Mouse (Mus musculus) hindlimb bud, embryonic 11.5 days (tissue): ENCODE measurements at regions not wholly inside any gene's neighbourhood (a gene's known extent, or its start where the extent isn't known, plus 50 kb on each side); places are given as distances from the start of the nearest gene placed in this dataset.
A peak's percentile ranks its signal among the peaks of the same experiment; 100 is the strongest.

ENCODE experiments used
- DNase-seq: peaks from one replicate; pipeline ENCODE4 v3.0.0-alpha.2; 2012; ENCODE audit warnings: low read depth, low spot score; ENCODE audit errors: extremely low spot score

DNA sequence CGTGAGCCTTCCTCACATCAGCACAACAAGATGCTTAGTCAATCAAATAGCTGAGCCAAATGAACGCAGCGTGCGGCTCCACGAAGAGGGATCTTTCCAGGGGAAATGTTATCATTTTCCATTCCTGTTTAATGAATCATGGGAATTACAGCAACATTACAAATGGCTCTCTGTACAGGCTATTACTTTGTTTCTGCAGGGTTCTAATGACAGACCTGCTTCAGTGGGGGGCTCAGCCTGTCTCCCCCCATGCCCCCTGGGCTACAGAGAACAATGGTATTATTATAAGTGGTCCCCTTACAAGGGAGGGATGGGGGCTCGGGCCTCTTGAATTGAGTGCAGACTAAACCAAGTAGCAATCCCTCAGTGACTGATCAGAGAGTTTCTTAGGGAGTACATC lies 144.3 kb upstream of the Csf3r start:
- no peak for DNase-seq

DNA sequence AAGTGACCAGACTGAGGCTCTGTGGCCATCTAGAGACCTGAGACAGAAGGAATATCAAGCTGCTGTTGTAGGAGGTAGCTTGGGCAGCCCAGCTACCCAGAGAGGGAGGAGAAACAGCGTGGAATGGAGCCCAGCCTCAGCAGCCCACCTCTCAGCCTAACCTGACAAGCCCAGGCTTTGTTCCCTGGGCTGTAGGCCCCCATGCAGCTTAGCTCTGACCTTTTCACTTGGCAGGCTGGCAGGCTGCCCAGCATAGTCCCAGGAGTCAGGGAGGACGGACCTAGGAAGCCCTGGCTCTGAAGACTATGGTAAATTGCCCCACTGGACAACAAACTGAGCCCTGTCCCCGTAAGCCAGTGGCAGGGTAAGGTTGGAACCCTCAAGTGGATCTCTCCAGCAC lies 141.8 kb upstream of the Csf3r start:
- DNase-seq: no peak

DNA sequence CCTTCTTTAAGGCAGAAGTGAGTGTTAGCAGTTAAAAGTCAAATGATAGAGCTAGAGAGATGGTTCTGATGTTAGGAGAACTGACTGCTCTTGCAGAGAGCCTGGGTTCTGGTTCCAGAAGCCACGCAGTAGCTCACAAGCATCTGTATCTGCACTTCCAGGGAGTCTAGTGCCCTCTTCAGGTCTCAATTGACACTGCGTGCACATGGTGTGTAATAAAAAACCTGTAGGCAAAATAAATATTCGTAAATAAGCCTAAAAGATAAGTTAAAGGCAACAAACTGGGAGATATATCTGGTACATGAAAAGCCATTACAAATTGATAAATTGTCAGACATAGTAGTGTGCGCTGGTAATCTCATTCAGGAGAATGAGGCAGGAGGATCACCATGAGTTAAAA lies 133.8 kb upstream of the Csf3r start:
- no peak for DNase-seq

DNA sequence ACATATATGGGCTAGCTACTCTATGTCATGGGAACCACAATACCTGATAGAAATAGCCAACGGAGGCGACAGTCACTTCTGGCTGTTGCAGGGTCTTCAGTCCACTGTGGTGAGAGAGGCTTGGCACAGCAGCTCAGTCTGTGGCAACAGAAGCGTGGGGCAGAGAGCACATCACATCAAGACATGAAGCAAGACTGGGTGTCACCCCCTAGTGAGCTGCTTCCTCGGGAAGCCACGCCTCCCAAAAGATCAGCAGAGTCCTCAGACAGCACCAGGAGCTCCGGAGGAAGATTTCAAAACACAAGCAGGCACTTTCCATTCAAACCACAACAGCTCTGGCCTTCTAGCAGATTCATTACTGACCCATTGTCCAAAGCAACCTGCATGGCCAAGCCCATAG lies 131.2 kb upstream of the Csf3r start:
- DNase-seq: no peak

DNA sequence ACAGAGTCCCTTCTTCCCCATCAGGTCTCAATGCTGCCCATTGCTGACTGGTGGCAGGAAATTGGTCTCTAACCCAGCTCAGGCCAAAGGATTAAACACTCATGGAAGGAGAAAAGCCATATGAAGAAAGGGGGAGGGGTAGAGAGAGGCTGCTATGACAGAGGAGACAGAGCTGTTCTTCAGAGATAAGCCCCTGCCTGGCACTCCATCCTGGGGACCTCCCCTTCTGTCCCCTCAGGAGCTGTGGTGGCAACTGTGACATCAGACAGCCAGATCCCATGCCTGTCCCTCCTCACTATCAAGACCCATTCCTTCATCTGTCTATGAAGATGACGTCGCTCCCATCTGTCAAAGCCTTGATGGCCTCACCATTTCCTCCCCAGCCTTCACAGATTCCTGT lies 126.6 kb upstream of the Csf3r start:
- no peak for DNase-seq

DNA sequence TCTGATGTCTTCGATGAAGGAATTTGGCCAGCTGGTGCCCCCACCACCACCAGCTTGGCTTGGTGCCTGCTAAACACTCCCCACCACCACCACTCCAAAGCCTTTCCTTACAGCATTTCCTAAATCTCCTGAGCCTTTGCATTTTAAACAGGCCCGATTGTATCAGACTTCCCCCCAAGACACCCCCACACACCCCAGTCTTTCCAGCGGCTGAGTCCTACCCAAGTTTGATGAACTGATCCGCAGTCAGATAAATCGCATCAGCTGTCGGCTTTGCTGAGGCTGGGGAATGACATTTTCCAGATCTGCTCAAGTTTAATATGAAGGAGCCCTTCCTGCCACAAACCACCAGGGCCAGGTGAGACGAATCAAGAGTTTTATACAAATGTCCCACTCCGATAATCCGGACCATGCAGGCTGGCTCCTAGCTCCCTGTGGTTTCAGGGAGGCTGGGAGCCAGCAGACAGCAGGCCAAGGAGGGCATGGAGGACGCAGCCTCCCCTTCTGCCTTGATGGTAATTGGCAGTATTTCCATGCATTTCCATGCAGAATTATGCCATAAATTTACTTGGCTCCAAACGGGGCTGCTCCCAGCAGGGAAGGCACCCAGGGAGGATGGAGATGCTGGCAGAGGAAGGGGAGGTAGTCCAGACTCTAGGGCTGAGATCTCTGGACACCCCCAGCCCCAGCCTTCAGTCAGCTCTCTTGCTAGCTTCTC lies 125.6 kb upstream of the Csf3r start:
- no peak for DNase-seq

DNA sequence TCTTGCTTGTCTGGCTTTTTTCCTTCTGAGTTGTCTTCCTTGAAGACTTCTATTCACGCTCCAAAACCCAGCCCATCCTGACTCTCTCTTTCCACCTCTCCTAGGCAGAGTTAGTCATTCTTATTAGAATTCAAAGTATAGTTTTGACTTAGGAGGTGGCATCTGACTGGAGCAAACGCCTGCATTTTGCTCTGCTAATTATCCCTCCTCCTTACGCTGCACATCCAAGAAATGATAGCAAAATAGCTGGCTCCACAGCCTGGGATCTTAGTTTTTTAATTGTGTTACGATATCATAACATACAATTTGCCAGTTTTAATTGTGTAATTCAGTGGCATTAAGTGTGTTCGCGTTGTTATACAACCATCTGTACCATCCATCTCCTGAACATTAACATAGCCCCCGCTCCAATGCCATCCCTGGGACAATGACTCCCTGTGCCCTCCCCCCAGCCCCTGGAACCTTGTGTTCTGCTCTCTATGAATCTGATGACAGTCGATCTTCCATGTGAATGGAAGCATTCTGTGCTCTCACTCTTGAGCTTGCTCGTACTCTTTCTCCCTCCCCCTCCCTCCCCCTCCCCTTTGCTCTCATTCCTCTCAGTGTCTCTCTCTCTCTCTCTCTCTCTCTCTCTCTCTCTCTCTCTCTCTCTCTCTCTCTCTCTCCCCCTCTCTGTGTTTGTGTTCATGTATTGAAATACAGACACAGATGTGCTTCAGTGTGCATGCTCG lies 122.6 kb upstream of the Csf3r start:
- DNase-seq: no peak

DNA sequence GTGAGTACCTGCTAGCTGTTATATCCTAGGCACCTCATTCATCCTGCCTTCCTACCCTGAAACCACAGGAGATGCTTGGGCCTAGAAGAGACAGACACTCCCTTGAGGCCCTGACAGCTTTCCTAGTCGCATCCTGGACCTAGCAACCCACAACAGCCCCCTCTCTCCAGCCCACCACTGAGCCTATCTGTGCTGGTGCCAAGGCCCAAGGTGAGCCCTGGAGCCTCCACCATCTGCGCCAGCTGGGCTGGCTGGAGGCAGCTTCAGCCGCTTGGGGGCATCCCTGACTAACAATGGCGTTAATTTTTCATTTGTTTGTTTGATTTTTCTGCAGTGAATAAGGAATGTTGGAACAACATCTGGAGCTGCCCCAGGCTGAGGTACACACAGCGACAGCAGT lies 118.1 kb upstream of the Csf3r start:
- DNase-seq: no peak

DNA sequence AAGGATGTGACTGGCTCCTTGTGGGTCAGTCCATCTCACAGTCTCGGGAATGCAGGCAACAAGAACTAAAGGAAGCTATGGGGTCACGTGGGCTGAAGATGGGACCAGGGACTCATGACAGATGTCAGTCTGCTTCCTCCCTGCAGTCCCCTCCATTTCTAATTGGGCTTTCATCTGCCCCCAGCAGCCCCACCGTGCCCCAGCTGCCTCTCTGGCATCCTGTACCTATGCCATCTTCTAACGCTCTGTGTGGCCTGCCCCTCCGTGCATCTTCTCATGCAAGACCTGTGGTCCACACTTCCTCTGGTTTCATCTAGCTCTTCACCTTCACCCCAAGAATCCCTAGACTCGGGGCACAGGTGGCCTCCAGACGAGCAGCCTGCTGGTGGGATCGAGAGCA lies 115.4 kb upstream of the Csf3r start:
- DNase-seq: no peak

DNA sequence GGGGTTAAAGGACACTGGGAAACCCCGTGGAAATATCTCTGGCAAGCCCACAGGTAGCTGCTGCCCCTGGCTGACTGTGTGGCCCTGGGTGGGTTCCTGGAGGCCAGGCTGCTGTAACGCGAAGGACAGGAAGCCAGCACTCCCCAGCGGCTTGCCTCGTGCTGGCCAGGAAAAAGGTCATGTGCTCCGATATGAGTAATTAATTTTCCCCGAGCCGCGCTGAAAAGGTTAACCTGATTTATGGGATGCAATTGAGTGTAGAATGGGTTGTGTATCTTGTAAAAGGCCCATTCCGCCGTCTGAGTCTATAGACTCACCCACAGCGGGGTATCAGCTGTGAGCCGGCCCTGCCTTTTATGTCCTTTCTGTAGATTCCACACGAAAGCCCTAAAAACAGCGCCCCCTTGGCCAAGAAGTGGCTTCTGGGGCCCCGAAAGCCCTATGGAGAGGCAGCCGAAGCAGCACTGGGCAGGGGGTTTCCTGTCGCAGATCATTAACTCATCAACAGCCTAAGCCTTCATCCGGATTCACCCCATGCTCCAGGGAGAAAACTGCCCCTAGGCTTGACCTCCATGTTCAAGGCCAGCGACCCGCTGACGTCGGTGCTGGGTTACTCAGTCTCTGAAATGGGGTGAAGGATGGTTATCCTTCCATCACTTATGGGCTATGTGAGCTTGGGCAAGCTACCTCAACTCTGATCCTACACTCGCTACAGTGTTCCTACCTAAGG lies 112.6 kb upstream of the Csf3r start:
- no peak for DNase-seq

DNA sequence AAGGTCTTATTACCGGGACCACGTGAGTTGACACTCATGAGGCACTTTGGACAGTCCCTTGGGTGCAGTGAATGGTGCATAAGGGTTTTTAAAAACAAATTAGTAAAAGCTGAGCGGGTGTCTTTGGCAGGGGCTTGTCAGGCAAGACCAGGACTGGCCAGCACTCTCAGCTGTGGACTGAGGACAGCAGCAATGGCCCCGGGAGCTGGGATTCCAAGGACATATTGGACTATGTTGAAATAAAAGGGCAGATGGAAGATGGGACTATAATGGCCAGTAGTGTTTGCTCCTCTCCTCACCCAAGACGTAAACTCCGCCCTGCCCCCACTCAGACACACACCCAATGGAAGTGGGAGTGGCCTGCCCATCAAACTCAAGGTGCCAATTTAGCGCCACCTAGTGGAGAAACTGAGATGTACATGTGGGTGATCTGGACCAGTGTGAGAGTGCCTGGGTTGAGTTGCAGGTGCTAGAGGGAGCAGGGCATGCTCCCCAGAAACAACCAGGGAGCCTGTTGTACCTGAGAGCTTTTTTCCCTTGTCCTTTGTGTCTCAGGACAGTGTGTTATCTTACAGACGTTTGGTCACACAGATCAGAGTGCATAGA lies 111.8 kb upstream of the Csf3r start:
- peak; percentile 60 for DNase-seq

DNA sequence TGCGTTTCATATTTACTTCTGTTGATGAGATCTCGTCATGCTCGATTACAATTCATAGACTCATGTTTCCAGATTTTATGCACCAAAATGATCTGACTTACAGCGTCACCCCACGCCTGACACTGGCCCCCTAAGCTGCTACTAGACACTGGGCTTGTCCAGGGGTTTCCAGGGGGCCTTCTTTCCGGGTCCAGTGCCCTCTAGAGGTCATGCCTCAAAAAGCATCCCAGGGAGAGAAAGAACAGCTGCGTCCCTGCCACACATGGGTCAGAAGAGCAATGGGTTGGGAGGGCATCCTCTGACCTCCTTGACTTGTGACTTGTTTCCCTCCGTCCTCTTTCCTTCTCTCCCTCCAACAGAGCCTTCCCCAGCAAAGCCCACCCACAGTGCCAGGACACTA lies 109.2 kb upstream of the Csf3r start:
- DNase-seq: no peak

DNA sequence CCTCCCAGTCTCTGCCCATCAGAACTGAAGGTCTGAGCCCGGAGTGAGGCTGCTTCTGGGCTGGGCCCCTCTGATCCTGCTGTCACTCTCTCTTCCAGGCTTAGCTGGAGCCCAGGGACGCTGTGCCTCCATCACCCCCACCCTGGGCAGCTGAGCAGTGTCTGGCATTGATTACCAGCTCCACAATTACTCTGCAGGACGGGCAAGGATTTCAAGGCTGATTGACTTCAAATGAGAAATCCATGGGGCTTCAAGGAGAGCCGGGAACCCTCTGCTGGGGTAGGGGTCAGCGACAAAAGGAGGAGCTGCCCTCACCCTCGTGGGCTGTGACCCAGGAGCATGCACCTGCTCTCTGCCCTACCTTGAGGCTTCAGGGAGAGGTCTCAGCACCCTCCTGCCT lies 107.1 kb upstream of the Csf3r start:
- no peak for DNase-seq

DNA sequence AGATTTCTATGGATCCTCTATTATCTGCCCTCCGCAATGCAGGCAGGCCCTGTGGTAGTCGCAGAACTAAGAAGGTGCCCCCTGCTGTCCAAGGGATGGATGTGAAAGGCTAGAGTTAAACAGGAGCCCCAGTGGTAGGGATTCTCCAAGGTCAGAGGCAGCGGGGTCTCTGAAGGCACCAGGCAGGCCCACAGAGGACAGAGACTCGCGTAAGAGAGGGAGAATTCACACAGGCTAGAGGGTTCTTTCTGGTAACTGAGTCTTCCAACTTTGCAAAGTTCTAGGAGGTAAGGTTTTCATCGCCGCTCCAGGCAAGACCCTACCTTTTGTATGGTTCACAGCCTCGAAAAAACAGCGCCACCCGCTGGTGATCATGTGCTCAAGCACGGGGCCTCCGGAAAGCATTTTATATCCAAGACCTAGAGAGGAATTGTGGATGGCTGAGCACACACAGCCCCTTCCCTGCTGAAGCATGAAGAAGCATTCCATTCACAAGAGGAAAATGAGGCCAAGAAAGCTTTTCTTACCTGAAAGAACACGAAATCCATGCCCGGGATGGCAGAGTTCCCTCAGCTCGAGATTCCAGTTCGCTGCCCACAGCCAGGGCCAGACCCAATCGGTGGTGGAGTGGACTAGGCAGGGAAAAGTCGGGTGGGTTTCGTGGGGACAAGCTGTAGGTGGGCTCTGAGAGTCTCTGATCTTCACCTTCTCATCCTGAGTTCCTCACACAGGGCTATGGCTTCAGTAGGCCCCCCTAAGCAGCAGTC lies 102.6 kb upstream of the Csf3r start:
- no peak for DNase-seq

DNA sequence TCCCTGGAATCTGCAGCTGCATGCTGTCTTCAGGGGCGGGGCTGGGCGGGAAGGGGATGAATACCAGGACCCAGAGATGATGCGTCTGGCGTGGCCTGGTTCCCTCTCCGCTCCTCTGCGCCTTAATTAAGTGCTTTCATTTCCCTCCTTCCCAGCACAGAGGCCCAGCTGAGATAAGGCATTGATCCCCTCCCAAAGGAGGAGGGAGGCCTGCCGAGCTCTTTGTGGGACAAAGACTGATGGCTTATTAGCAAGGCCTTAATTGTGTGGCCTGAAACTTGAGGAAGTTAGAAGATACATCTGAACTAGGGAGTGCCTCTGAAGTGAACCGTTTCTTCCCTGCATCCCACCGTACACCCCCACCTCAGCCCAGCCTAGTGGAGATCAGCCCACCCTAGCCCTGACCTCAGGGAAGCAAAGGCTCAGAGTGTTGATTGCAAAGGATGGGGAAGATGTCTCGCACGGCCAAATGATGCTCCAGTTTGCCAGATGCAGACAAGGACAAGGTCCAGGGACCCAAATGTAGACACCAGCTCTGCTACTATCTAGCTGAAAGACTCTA lies 102.0 kb upstream of the Csf3r start:
- DNase-seq: no peak

DNA sequence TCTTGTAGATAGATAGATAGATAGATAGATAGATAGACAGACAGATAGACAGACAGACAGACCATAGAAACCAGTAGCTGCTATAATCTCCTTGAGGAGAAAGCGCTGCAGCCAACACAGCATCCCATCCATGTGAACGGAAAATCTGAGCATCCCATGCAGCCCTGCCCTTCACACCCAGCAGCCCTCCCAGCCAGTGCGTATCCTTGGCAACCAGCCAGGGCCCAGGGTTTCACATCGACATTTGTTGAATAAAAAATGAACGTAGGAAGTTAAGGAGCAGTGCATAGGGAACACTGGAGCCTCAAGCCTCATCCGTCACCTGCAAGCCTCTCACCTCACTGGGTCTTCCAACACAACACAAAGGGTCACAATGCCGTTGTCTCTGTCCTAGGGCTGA lies 101.1 kb upstream of the Csf3r start:
- no peak for DNase-seq

DNA sequence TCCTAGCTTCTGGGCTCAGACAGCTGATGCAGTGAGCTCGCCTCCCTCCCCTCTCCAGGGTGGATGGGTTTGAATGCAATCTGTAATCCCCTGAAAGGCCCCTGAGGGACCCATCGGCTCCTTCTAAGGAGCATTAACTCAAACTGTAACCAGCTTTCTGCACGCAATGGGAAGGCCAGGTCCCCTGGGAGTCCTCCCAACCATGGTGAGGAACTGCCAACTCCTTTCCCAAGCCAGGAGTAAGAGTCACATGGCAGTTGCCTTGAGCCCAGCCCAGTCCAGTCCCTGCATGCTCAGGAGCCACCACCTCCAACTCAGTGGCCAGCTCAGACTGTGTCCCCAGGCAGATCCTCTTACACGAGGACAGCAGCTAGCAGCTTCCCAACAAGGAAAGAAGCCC lies 96.2 kb upstream of the Csf3r start:
- DNase-seq: no peak

DNA sequence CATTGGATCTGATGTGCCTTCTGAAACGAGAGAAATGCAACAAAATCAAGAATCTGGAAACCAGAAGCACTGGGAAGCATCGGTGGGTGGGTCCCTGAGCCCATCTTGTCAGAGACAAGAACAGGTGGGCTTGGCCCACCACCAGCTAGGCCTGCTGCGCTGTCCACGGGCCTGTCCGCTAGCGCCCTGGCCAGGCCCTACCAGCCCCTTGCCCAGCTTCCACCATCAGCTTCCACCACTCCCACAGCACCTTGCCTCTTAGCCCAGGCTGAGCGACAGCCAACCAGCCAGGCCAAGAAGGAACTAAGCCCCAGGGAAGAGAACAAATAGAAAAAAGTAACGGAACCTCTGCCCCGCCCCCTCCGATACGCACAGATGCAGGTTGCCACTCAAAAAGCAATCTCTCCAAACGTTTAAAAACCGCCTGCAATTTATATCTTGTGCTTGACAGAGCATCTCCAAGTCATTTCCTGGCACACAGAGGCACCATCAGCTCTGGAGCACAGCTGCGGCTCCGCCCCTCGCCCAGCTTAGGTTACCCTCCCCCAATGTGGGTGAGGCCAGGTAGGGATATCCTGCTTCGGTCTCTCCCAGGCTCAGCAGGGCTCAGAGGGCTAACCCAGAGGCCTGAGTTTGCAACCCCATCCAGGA lies 95.1 kb upstream of the Csf3r start:
- no peak for DNase-seq

DNA sequence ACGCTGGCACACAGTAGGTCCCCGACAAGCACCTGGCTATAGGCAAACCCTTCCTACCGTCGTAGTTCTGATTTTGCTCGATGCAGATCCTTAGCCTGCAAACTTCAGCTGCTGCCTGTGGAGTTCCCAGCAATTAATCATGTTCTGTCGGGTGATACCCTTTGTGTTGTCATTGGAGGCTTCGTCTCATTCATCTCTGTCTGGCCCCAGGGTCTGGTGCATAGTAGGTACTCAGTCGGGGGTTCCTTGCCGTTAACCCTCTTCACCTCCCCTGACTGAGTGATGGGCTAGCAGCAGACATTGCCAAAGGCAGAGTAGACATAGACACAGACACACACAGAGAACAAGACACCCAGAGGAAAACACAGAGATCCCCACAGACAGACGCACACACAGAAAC lies 93.6 kb upstream of the Csf3r start:
- DNase-seq: no peak

DNA sequence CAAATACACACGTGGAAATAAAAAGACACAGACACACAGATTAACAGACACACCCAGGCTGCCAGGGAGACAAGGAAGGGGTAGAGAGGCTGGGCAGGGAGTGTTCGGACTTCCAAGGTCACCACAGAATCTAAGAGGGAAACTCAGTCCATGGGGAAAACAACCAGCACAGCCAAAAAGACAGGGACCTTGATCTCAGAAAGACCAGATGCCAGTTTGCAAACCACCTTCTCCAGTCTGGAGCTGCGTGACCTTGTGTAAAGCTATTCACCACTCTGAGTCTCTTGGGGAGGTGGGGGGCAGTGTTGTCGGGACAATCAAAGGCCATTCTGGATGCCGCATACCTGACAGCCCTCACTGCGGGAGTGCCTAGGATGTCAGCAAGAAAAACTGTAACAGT lies 93.0 kb upstream of the Csf3r start:
- no peak for DNase-seq
